Mouse (Mus musculus) gastrocnemius, adult 8-10 months (tissue): ENCODE results near the gene Fpr-rs6. TPM values are rescaled to one million over a fixed set of nuclear protein-coding genes. Genes with fewer than 3 reads are reported as not detected.

ENCODE experiments used
- DNase-seq, 2 experiments: peaks; one replicate each; pipeline ENCODE4 v3.0.0; 2022; ENCODE audit warnings: low spot score in 2 of 2
- total RNA-seq, 4 experiments: library from RNA; stranded (reverse); gene quantifications; 2 replicates each; pipeline ENCODE4 v1.2.4; 2022

The Fpr-rs6 gene
- total RNA-seq = not detected

GRCm38 (mm10) chr17:20182997-20183396 is at the start of gene Fpr-rs6:
Gene Fpr-rs6 (minus strand): TSS chr17:20183097.
- DNase-seq = no peak

Other genes starting within 250 kb of the Fpr-rs6 start
- gene Vmn2r104, start 134.8 kb downstream of the Fpr-rs6 start, total RNA-seq = not detected
- gene Fpr-rs7, start 68.9 kb downstream of the Fpr-rs6 start, total RNA-seq = not detected
- gene Vmn2r105, start 52.0 kb upstream of the Fpr-rs6 start, total RNA-seq = not detected
- not detected for gene Vmn2r106, start 102.5 kb upstream of the Fpr-rs6 start, total RNA-seq
- not detected for gene Vmn2r107, start 162.1 kb upstream of the Fpr-rs6 start, total RNA-seq
- not detected for gene Vmn1r224, start 231.0 kb upstream of the Fpr-rs6 start, total RNA-seq